18 mouse cellular contexts compared by ENCODE assay signal in genomic region chr2:178771435-178771834, GRCm38 (mm10).
DNase-seq lines count a peak whose midpoint lies in the region; ATAC-seq lines count a peak whose summit lies in the region.
"Had no signal": no experiment of that assay in that cellular context is flagged by ENCODE, and none has a peak within 500 bp of the region (broad histone marks: within the 10 kb centered on the region; RNA-seq: fewer than 3 reads in every experiment).

No protein-coding gene starts in this region.

- H3K4me3 ChIP-seq in midbrain, embryonic 14.5 days (replicated peaks; ENCODE audit: low read depth, low read length) = no peak overlapping the region
- H3K4me3 ChIP-seq in midbrain, embryonic 15.5 days = no peak overlapping the region
- H3K4me3 ChIP-seq: heart, adult 2 months; kidney, embryonic 15.5 days; liver, embryonic 13.5 days; midbrain, embryonic 12.5 days; stomach, embryonic 15.5 days had no signal

- no peak overlapping the region for H3K4me2 ChIP-seq in midbrain, embryonic 14.5 days (ENCODE audit: low read length)
- no peak overlapping the region for H3K4me2 ChIP-seq in midbrain, embryonic 15.5 days
- H3K4me2 ChIP-seq: kidney, embryonic 15.5 days; liver, embryonic 13.5 days; midbrain, embryonic 12.5 days; stomach, embryonic 15.5 days had no signal

- no peaks in the 10 kb centered on the region for H3K36me3 ChIP-seq in midbrain, embryonic 14.5 days (ENCODE audit: control insufficient read depth, insufficient read depth, low read length)
- H3K36me3 ChIP-seq in midbrain, embryonic 15.5 days (replicated peaks) = no peaks in the 10 kb centered on the region
- H3K36me3 ChIP-seq: kidney, embryonic 15.5 days; liver, embryonic 13.5 days; midbrain, embryonic 12.5 days; stomach, embryonic 15.5 days had no signal

- no peaks in the 10 kb centered on the region for H3K9me3 ChIP-seq in midbrain, embryonic 14.5 days (ENCODE audit: control insufficient read depth, low read length)
- H3K9me3 ChIP-seq in midbrain, embryonic 15.5 days = no peaks in the 10 kb centered on the region
- H3K9me3 ChIP-seq: kidney, embryonic 15.5 days; liver, embryonic 13.5 days; midbrain, embryonic 12.5 days; stomach, embryonic 15.5 days had no signal

- H3K27me3 ChIP-seq in midbrain, embryonic 14.5 days (ENCODE audit: control insufficient read depth, insufficient read depth, low read length) = no peaks in the 10 kb centered on the region
- no peaks in the 10 kb centered on the region for H3K27me3 ChIP-seq in midbrain, embryonic 15.5 days (replicated peaks)
- H3K27me3 ChIP-seq: CH12.LX; kidney, embryonic 15.5 days; liver, embryonic 13.5 days; midbrain, embryonic 12.5 days; stomach, embryonic 15.5 days had no signal

- ATAC-seq in midbrain, embryonic 14.5 days (ENCODE audit: low FRiP score, low TSS enrichment) = no peak
- ATAC-seq in midbrain, embryonic 15.5 days (replicated peaks) = no peak
- ATAC-seq: inflammation-experienced regulatory T-cells, adult 6 months had no signal

- H3K4me1 ChIP-seq in midbrain, embryonic 14.5 days (ENCODE audit: control insufficient read depth, insufficient read depth, low read length) = no peaks in the 10 kb centered on the region
- H3K4me1 ChIP-seq in midbrain, embryonic 15.5 days = no peaks in the 10 kb centered on the region
- H3K4me1 ChIP-seq: kidney, embryonic 15.5 days; liver, embryonic 13.5 days; stomach, embryonic 15.5 days had no signal

- H3K27ac ChIP-seq in midbrain, embryonic 14.5 days (replicated peaks; ENCODE audit: low read depth, low read length) = no peak overlapping the region
- no peak overlapping the region for H3K27ac ChIP-seq in midbrain, embryonic 15.5 days
- H3K27ac ChIP-seq: heart, adult 2 months; kidney, embryonic 15.5 days; liver, embryonic 13.5 days; midbrain, embryonic 12.5 days; stomach, embryonic 15.5 days had no signal

- 23% methylated on average over 1 of the region's 1 CpGs for WGBS in midbrain, embryonic 14.5 days
- 34% methylated on average over 1 of the region's 1 CpGs for WGBS in midbrain, embryonic 15.5 days

- no peak overlapping the region for H3K9ac ChIP-seq in midbrain, embryonic 14.5 days (replicated peaks; ENCODE audit: low read length)
- no peak overlapping the region for H3K9ac ChIP-seq in midbrain, embryonic 15.5 days
- H3K9ac ChIP-seq: kidney, embryonic 15.5 days; liver, embryonic 13.5 days; midbrain, embryonic 12.5 days; stomach, embryonic 15.5 days had no signal

- peak; percentile 14 for DNase-seq in adrenal gland, adult 2 months
- DNase-seq in adrenal gland, adult 8-10 months = no peak
- peak; percentile 15 for DNase-seq in gastrocnemius, postnatal 10 days
- DNase-seq in gastrocnemius, adult 18-20 months (ENCODE audit: low spot score) = no peak
- DNase-seq in midbrain, embryonic 14.5 days = peak; percentile 47
- DNase-seq in brain, adult 2 months (ENCODE audit: low read depth, low spot score) = peak; percentile 7
- no peak for DNase-seq in thymus, postnatal 36 days
- DNase-seq: liver, embryonic 13.5 days; lung, postnatal 4 days; spleen, adult 18-20 months; thymus, postnatal 14 days had no signal

Comparison
In these comparisons a context has a peak if more than half of its experiments do, and no peak if none do; other contexts are left out.
1. DNase-seq: peak in adrenal gland, adult 2 months (single experiment), gastrocnemius, postnatal 10 days (single experiment), midbrain, embryonic 14.5 days (single experiment) and brain, adult 2 months (single experiment); none in adrenal gland, adult 8-10 months (single experiment), gastrocnemius, adult 18-20 months (single experiment) and thymus, postnatal 36 days (0 of 2).